Mouse (Mus musculus) yolk sac, embryonic 10.5 days (tissue): ENCODE results near the gene Npy5r.

Experiments
- DNase-seq: peaks from one replicate; pipeline ENCODE4 v3.0.0-alpha.2; 2017; ENCODE audit warnings: low spot score

Npy5r gene

DNA sequence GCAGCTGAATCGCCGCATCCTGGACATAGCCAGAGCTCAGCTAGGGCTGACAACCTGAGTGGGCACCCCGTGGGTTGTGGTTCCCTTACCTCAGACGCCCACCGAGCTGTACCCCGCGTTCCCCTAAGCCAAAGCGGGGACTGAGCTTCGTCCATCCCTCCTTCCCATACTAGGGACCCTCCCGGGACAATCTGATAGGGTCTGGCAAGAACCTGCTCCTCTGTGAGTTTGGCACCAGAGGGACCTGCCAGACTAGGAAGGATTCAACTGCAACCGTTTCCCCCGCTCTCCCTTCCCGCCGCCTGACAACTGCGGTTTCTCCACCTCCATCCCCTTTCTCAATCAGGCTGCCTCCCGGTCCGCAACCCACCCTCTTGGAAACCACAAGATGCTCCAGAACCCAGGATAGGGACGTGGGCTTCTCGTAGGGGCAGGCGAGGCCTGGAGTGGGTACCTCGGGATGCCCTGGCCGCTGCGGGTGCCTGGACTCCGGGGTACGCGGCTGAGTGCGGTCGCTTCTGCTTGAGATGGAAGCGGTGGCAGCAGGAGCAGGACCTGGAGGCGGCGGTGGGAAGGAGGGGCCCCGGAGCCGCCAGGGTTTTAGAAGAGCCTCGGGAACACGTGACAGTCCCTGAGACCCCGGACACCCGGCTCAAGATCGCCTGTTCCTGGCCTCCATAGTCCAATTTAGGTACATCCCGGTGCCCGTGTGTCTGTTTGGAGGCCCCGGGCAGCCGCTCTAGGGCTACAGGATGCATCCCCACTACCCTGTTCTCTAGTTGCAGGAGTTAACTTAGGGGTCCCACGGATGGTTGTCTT, at the start of gene Npy5r:
Gene Npy5r, minus strand, starts transcription at position 618 of the 819 bp plus-strand sequence.
- DNase-seq = no peak

DNA sequence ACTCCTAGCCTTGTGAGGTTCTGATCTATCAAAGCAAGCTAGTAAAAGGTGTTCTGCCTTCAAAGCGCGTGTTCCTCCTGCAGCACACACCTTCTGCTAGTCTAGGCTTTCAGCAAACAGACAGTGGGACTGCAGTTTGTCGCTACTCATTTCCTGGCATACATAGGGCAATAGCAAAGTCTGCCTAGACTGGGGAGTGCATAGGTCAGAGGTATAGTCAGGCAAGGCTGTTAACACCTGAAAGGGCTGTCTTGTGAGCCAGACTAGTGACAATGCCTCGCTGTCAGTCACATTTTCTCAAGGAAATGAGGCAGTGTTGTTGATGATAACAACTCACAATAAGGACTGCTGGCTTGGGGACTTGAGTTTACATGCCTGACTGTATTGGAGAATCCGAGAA, 44.0 kb upstream of the Npy5r start:
- DNase-seq = no peak

DNA sequence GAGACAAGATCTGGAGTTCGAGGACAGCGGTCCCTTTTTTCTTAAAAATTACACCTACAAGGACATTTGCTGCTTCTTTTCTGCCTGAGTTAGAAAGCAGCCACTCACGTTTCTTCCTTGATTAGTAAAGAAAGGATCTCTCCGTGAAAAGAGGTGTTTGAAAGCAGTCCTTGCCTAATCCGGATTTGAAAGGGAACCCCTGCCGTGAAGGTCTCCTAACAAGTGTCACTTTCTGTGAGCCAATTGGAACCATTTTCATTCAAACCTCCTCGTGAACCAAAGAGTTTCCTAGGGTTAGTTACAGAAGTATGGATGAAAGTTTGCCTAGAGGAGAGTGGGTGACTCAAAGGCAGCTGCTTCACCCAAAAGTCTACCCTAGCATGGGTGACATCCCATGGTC, 41.5 kb upstream of the Npy5r start:
- DNase-seq = no peak

DNA sequence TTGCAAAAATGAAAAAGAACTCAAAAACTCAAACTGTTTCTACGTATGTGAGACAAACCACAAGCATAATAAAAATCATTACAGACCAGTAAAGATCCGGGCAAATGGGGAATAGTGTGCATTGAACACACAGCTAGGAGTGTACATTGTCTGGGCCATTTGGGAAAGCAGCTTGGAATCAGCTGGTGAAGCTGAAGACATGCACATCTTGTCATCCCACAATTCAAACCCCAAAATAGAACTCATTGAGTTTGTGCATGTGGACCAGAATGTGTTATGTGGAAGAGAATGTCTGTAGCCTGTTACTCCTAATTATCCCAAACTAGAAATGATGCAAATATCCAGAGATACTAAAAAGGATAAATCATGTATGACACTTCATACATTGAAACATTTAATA, 34.9 kb upstream of the Npy5r start:
- no peak for DNase-seq

DNA sequence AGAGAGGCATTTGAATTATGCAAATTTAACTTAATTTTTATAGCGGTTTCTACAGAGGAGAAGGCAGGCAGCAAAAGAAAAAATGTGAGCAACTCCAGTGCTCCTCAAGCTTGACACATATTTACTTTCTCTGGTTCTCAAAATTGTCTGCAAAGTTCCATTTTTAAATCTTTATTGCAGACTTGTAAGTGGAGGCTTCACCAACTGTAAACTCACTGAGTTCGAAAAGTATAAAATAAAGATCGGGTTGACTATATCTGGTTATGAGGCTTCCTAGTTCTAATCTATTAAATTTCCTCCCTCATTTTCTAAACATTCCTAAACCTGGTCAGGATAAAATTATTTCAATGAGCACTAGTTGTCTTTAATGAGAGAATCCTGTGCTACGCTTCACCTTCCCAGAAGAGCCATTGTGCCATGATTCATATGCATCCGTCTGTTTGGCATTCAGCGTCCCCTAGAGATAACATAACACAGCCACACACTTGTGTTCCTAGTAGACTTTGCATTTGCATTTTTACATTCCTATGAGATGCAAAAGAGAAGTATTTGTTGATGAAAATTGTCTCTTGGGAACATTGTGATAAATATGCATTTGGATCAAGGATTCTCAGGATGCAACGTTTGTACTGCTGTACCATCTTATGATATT, 26.5 kb upstream of the Npy5r start:
- DNase-seq = no peak

DNA sequence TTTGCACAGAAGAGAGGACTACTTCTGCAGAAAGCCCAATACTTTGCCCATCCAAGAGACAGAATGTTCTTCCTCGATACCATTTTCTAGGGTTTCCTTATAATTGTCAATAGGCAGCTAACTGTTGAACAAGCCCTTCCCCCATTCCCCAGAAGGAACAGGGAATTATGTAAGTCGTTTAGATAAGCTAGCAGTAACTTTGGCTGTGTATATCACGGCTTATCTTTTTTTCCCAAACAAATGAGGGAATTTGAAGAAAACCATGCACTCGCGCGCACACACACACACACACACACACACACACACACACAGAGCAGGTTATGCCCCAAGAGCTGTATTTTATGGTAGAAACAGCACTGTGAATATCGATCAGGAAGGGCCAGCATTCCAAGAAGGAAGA, 10.9 kb upstream of the Npy5r start:
- DNase-seq = peak; percentile 38

DNA sequence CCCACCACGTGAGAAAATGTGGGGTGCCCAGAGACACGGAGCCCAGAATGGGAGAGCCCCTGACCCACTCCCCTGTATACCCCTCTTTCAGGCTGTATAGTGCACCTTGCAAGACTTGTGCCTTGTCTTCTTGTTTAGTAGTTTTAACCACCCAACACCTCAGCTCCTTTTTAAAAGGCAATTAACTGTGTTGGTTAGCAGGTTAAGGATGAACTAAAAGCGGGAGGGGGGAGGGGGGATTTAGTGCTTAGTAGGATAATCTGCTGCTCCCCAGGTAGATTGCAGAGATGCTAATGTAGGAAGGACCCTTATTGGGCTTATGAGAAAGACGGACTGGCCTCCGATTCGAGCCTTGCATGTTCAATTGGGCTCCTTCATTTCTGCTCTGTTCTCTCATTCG, 10.1 kb upstream of the Npy5r start:
- no peak for DNase-seq

DNA sequence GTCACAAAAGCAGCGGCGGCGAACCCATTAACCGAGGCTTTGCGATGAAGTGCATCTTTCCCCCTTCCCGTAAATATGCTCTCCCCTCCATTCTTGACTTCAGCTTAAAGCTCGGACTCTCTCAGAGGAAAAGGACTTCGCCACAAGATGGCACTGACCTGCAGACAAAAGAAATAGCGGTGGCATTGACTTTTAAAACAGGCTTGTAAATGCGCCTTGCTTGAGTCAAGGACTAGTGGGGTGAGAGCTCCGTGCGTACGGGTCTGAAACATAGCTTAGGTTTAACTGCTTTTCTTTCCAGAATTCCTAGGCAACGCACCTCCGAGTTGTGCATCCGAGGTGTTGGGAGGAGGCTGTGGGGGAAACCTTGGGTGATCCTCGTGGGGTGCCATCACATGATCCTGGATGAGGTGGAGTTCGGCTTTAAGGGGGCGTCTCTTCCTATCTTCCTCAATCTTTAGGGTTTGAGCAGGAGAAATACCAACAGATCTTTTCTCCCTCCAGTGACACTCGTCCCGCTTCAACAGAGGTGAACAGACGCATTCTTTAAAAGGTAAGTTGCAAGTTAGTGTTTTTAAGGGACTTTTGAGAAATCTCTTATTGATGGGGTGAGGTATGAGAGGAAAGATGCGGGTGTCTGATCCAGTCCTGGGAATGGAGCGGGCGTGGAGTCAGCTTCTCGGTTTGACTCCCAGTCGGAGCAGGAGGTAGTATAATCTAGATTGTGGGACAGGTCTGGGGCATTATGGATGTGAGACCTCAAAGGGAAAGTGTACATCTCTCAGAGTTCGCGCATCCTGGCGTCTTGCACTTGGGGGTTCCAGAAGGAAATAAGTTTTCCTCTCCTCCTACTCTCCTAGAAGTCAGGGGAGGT, 9.3 kb upstream of the Npy5r start, which contains the start of gene Npy1r:
Gene Npy1r, plus strand, starts transcription at position 223 of the 874 bp plus-strand sequence.
- peak; percentile 32 for DNase-seq

DNA sequence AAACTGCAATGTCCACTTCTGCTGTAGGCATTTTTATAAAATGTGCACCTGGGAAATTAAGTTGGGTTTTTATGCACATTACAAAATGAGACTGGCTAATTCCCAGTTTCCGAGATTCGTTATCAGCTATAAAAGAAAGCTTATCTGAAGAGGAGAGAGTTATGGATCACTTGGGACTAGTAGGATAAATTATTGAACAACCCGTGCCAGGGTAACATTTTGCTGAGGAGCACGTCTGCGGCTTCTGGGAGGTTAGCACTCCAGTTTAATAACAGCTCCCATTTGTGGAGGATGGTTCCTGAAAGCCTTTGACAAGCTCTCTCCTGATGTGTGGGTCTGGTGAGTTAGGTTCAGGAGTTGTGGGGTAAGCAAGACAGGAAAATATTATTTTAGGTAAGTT, 2.5 kb upstream of the Npy5r start:
- DNase-seq = no peak

DNA sequence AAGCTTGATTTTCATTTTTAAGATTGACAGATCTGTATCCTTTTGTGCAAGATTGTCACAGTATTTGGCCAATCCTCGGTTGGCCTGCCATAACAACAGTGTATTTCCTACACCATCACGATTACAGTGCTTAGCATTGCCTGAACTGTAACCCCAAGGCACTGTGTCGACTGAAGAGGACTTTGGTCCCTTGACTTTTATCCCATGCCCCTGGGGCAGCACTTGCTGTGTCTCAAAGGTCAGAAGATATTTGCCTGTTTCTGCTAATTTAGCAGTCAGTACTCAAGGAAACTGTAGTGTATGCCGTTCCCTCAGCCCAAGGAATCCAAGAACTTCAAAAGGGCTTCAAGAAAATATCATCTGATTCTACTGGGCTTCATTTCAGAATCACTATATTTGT, 871 bp upstream of the Npy5r start:
- no peak for DNase-seq

DNA sequence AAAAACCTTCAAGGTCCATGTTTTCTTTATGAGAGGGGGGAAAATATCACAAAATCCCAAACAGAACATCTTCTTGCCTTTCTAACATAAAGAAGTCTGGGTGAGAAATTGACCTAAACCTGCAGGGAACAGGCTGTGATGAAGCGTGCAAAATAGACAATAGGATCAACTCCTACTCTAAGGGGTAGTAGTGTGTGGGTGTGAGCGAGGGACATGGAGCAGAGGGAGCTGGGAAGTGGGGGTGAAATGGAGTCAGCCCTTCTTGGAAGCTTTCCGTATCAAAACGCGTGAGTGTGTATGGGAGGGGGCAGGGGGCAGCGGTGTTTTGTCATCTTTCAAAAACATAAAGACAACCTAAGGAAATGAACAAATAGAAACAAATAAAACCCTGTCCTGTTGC, 467 bp upstream of the Npy5r start:
- no peak for DNase-seq

DNA sequence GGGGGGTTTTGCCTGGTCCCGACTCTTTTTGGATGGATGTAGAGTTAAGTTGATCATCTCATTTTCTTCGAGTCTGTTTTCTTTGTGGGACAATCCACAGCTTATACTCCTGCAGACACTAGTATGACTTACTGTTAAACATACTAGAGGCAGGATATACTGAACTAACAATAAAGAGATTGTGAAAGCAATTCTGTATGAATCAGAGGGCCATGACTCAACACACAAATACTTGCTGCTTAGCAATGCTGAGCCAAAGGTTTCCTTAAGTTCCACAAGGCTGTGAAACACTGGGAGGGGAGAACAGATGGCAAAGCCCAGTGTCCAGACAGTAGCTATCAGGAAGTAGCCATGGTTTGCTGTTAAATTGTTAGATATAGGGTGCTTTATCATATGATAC, 6.7 kb downstream of the Npy5r start:
- DNase-seq = no peak

DNA sequence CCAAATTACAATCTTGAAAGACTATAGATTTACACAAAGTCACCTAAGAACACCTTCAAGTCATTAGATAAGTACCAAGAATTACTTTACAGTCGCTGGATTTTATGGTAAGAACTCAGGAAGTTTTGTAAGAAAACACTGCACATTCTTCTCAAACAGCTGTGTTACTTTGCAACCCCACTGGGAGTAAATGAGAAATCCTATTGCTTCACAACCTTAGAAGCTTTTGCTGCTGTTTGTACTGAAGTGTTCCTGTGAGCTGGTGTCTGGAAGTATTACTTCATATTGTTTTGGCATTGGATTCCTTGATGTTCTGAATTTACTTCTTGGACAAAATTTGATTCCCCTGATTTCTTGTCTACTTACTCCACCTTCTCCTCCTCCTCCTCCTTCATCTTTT, 57.2 kb downstream of the Npy5r start:
- DNase-seq = no peak
